In genomic region chr9:43827593-43827992, GRCm38 (mm10) we compare ENCODE assay signal across 7 mouse cellular contexts.
DNase-seq lines count a peak whose midpoint lies in the region; ATAC-seq lines count a peak whose summit lies in the region.

No protein-coding gene starts in this region.

- WGBS in embryonic facial prominence, embryonic 13.5 days = 35% methylated on average over 5 of the region's 5 CpGs

- no peaks in the 10 kb centered on the region for H3K36me3 ChIP-seq in embryonic facial prominence, embryonic 13.5 days
- H3K36me3 ChIP-seq in splenic B cell, adult 2 months (ENCODE audit: control insufficient read depth, insufficient read depth, low read length, poor library complexity, severe bottlenecking) = no peaks in the 10 kb centered on the region

- no peak overlapping the region for H3K4me2 ChIP-seq in embryonic facial prominence, embryonic 13.5 days

- DNase-seq in right cerebral cortex, adult 18-20 months = peak; percentile 52
- no peak for DNase-seq in right cerebral cortex, postnatal 10 days (ENCODE audit: low spot score in 2 of 2)
- DNase-seq in adrenal gland, postnatal 10 days = peak; percentile 77
- peak; percentile 48 to 83 for DNase-seq in kidney, postnatal 36 days
- peak; percentile 50 for DNase-seq in lung, postnatal 25 days (ENCODE audit: low spot score)
- peak; percentile 69 for DNase-seq in splenic B cell, adult 2 months (ENCODE audit: low read depth, low spot score)

- peak overlapping the region; percentile 34 for H3K27ac ChIP-seq in embryonic facial prominence, embryonic 13.5 days

- H3K4me1 ChIP-seq in embryonic facial prominence, embryonic 13.5 days = peaks cover 25% of the 10 kb centered on the region

- no peak overlapping the region for H3K4me3 ChIP-seq in embryonic facial prominence, embryonic 13.5 days

- H3K9me3 ChIP-seq in embryonic facial prominence, embryonic 13.5 days = no peaks in the 10 kb centered on the region

- H3K9ac ChIP-seq in embryonic facial prominence, embryonic 13.5 days = no peak overlapping the region

- no peak for ATAC-seq in embryonic facial prominence, embryonic 13.5 days (ENCODE audit: insufficient number of reproducible peaks, insufficient read depth, low FRiP score, low TSS enrichment, low read depth)

- H3K27me3 ChIP-seq in embryonic facial prominence, embryonic 13.5 days = no peaks in the 10 kb centered on the region
- H3K27me3 ChIP-seq in splenic B cell, adult 2 months (ENCODE audit: control insufficient read depth, insufficient read depth, low read length, poor library complexity, severe bottlenecking) = no peaks in the 10 kb centered on the region

Comparison
In these comparisons a context has a peak if more than half of its experiments do, and no peak if none do; other contexts are left out.
1. DNase-seq: peak in right cerebral cortex, adult 18-20 months (single experiment), adrenal gland, postnatal 10 days (single experiment), kidney, postnatal 36 days (2 of 2), lung, postnatal 25 days (single experiment) and splenic B cell, adult 2 months (single experiment); none in right cerebral cortex, postnatal 10 days (0 of 2).